Mouse (Mus musculus): ENCODE measurements around the gene Camta1.

Gene Camta1

GRCm38 (mm10) chr4:151103646-151104045, 758.0 kb downstream of the Camta1 start:
- no peak for DNase-seq

- DNase-seq, result no peak
Measured at GRCm38 (mm10) chr4:151097104-151097438, 764.6 kb downstream of the Camta1 start.

- DNase-seq, result no peak
Measured at GRCm38 (mm10) chr4:151096334-151097103, 765.2 kb downstream of the Camta1 start.

- no peak for DNase-seq
Measured at GRCm38 (mm10) chr4:151095207-151095606, 766.5 kb downstream of the Camta1 start.

GRCm38 (mm10) chr4:151089270-151089669, 772.4 kb downstream of the Camta1 start, which contains the start of gene Gm13090:
Gm13090 (plus strand) TSS chr4:151089570.
- DNase-seq, result no peak

- no peak for DNase-seq
Measured at GRCm38 (mm10) chr4:151088819-151089218, 772.9 kb downstream of the Camta1 start.

- no peak for DNase-seq
Measured at GRCm38 (mm10) chr4:151087358-151087757, 774.3 kb downstream of the Camta1 start.

GRCm38 (mm10) chr4:151083027-151083426, 778.6 kb downstream of the Camta1 start:
- no peak for DNase-seq

GRCm38 (mm10) chr4:151081977-151082376, 779.7 kb downstream of the Camta1 start:
- no peak for DNase-seq

GRCm38 (mm10) chr4:151081355-151081754, 780.3 kb downstream of the Camta1 start:
- no peak for DNase-seq

GRCm38 (mm10) chr4:151074817-151075216, 786.9 kb downstream of the Camta1 start:
- no peak for DNase-seq

- peak in 1 of 2 experiments; percentile 14 for DNase-seq
Measured at GRCm38 (mm10) chr4:151073108-151073744, 788.5 kb downstream of the Camta1 start.

- no peak for DNase-seq
Measured at GRCm38 (mm10) chr4:151070962-151071361, 790.7 kb downstream of the Camta1 start.

GRCm38 (mm10) chr4:151068751-151069150, 792.9 kb downstream of the Camta1 start:
- no peak for DNase-seq

GRCm38 (mm10) chr4:151059566-151059965, 802.1 kb downstream of the Camta1 start:
- DNase-seq, result no peak

GRCm38 (mm10) chr4:151058634-151059033, 803.0 kb downstream of the Camta1 start:
- no peak for DNase-seq

- peak; percentile 95 to 96 for DNase-seq
Measured at GRCm38 (mm10) chr4:151057347-151058321, 804.0 kb downstream of the Camta1 start, which contains the start of gene Vamp3. Vamp3 (minus strand) TSS chr4:151057963.

GRCm38 (mm10) chr4:151051162-151051561, 810.5 kb downstream of the Camta1 start:
- DNase-seq, result no peak

- no peak for DNase-seq
Measured at GRCm38 (mm10) chr4:151046524-151046923, 815.2 kb downstream of the Camta1 start.

- DNase-seq, result no peak
Measured at GRCm38 (mm10) chr4:151044944-151045570, 816.6 kb downstream of the Camta1 start.

GRCm38 (mm10) chr4:151044037-151044943, 817.4 kb downstream of the Camta1 start, which contains the start of gene Per3:
Per3 (minus strand) TSS chr4:151044665.
- DNase-seq, result peak; percentile 84 to 86

Data from thymus, adult 18-20 months (tissue).